Mouse (Mus musculus) olfactory bulb, adult 2 months (tissue): ENCODE measurements around the gene Stpg3.

Experiments used
- CTCF ChIP-seq: fragments of 200-500 bp; IDR thresholded peaks from 2 replicates; pipeline ENCODE4 v1.5.1; 2012; ENCODE audit warnings: low read depth, mild to moderate bottlenecking, low read length, moderate library complexity; ENCODE audit not compliant: insufficient read depth
- POLR2A ChIP-seq: fragments of 200-500 bp; IDR thresholded peaks from 2 replicates; pipeline ENCODE4 v1.6.1; 2012; ENCODE audit warnings: mild to moderate bottlenecking, low read depth, low read length, moderate library complexity; ENCODE audit not compliant: insufficient read depth

- TF ChIP-seq POLR2A = no peak
- no peak for TF ChIP-seq CTCF
Measured at GRCm38 (mm10) chr2:25225811-25226379, 11.5 kb upstream of the Stpg3 start.
